Mouse (Mus musculus): Measurements from ENCODE around the gene Ndufa4l2. TPM values are rescaled to one million over a fixed set of nuclear protein-coding genes. Genes with fewer than 3 reads are reported as not detected.

Ndufa4l2 gene
- total RNA-seq, 1 experiment: 5.8 TPM

GRCm38 (mm10) chr10:127555703-127556102, 40.9 kb downstream of the Ndufa4l2 start:
- H3K36me3 ChIP-seq (ENCODE audit: control insufficient read depth, insufficient read depth, low read length, poor library complexity, severe bottlenecking): peaks cover 14% of the 10 kb centered on the region; the same call in 1 of the 2 replicates
- in situ Hi-C loops (cut with MboI; ENCODE audit: low sequenced_read_pairs in 2 of 2, unreplicated experiment in 2 of 2): no loop called here

GRCm38 (mm10) chr10:127557397-127557796, 42.6 kb downstream of the Ndufa4l2 start:
- H3K9ac ChIP-seq (ENCODE audit: insufficient read depth, low read depth, low read length, poor library complexity, severe bottlenecking): 0 out of 2 replicates have a peak overlapping the region, but pooled peaks have one; percentile 22
- peak; percentile 45 for DNase-seq (ENCODE audit: low read depth, low spot score)
- TF ChIP-seq CHD2 (IDR thresholded peaks at IDR 0.05; ENCODE audit: low read depth, low read length) (no peak), ZC3H11A (IDR thresholded peaks at IDR 0.05; ENCODE audit: borderline replicate concordance, low read depth, low read length) (no peak), ZNF384 (IDR thresholded peaks at IDR 0.05; ENCODE audit: low read depth, low read length) (no peak), MAFK (IDR thresholded peaks at IDR 0.05; ENCODE audit: insufficient read depth, low read depth, low read length) (no peak), HCFC1 (IDR thresholded peaks at IDR 0.05; ENCODE audit: borderline replicate concordance, insufficient read depth, low read length) (no peak)
- H3K27ac ChIP-seq (ENCODE audit: insufficient read depth, low read depth, low read length, poor library complexity, severe bottlenecking): no peak overlapping the region
- no peaks in the 10 kb centered on the region for H3K9me3 ChIP-seq (ENCODE audit: control insufficient read depth, insufficient read depth, low read depth, low read length)
- in situ Hi-C loops (cut with MboI; ENCODE audit: low sequenced_read_pairs in 2 of 2, unreplicated experiment in 2 of 2): no loop called here
- peaks cover 0 to 30% of the 10 kb centered on the region in 2 experiments; a peak in 2 of 4 replicates for H3K4me1 ChIP-seq (ENCODE audit: control insufficient read depth in 2 of 2, insufficient read depth in 2 of 2, low read length in 2 of 2, poor library complexity in 1 of 2)
- H3K4me3 ChIP-seq (ENCODE audit: insufficient read depth in 1 of 2, low read depth in 1 of 2, low read length in 2 of 2, poor library complexity in 1 of 2, severe bottlenecking in 1 of 2): peak overlapping the region in 1 of 2 experiments; percentile 47; a peak in 1 of 4 replicates
- H3K36me3 ChIP-seq (ENCODE audit: control insufficient read depth, insufficient read depth, low read length, poor library complexity, severe bottlenecking): peaks cover 14% of the 10 kb centered on the region; the same call in 1 of the 2 replicates

More at GRCm38 (mm10) chr10:127555703-127556102, 40.9 kb downstream of the Ndufa4l2 start:
- TF ChIP-seq MAFK (IDR thresholded peaks at IDR 0.05; ENCODE audit: insufficient read depth, low read depth, low read length) (no peak), HCFC1 (IDR thresholded peaks at IDR 0.05; ENCODE audit: borderline replicate concordance, insufficient read depth, low read length) (0 out of 2 replicates have a peak, but pooled peaks have one; percentile 34), ZC3H11A (IDR thresholded peaks at IDR 0.05; ENCODE audit: borderline replicate concordance, low read depth, low read length) (no peak; the same call in 1 of the 2 replicates)
- DNase-seq (ENCODE audit: low read depth, low spot score): peak; percentile 80
- Histone ChIP-seq H3K9ac (ENCODE audit: insufficient read depth, low read depth, low read length, poor library complexity, severe bottlenecking) (no peak overlapping the region), H3K4me3 (ENCODE audit: insufficient read depth in 1 of 2, low read depth in 1 of 2, low read length in 2 of 2, poor library complexity in 1 of 2, severe bottlenecking in 1 of 2) (no peak overlapping the region), H3K27ac (ENCODE audit: insufficient read depth, low read depth, low read length, poor library complexity, severe bottlenecking) (no peak overlapping the region), H3K4me1 (ENCODE audit: control insufficient read depth in 2 of 2, insufficient read depth in 2 of 2, low read length in 2 of 2, poor library complexity in 1 of 2) (peaks cover 0 to 22% of the 10 kb centered on the region in 2 experiments; a peak in 2 of 4 replicates), H3K9me3 (ENCODE audit: control insufficient read depth, insufficient read depth, low read depth, low read length) (no peaks in the 10 kb centered on the region)

GRCm38 (mm10) chr10:127561145-127561544, 46.4 kb downstream of the Ndufa4l2 start:
- Histone ChIP-seq H3K9ac (ENCODE audit: insufficient read depth, low read depth, low read length, poor library complexity, severe bottlenecking) (no peak overlapping the region), H3K4me1 (ENCODE audit: control insufficient read depth in 2 of 2, insufficient read depth in 2 of 2, low read length in 2 of 2, poor library complexity in 1 of 2) (peaks cover 0 to 43% of the 10 kb centered on the region in 2 experiments; a peak in 2 of 4 replicates), H3K4me3 (ENCODE audit: insufficient read depth in 1 of 2, low read depth in 1 of 2, low read length in 2 of 2, poor library complexity in 1 of 2, severe bottlenecking in 1 of 2) (no peak overlapping the region), H3K36me3 (ENCODE audit: control insufficient read depth, insufficient read depth, low read length, poor library complexity, severe bottlenecking) (peaks cover 3% of the 10 kb centered on the region; the same call in 1 of the 2 replicates), H3K9me3 (ENCODE audit: control insufficient read depth, insufficient read depth, low read depth, low read length) (no peaks in the 10 kb centered on the region), H3K27ac (ENCODE audit: insufficient read depth, low read depth, low read length, poor library complexity, severe bottlenecking) (no peak overlapping the region)
- TF ChIP-seq HCFC1 (IDR thresholded peaks at IDR 0.05; ENCODE audit: borderline replicate concordance, insufficient read depth, low read length) (no peak), ZNF384 (IDR thresholded peaks at IDR 0.05; ENCODE audit: low read depth, low read length) (peak; percentile 34; the same call in 1 of the 2 replicates)
- in situ Hi-C loops (cut with MboI; ENCODE audit: low sequenced_read_pairs in 2 of 2, unreplicated experiment in 2 of 2): no loop called here
- DNase-seq (ENCODE audit: low read depth, low spot score): no peak

GRCm38 (mm10) chr10:127563840-127564239, 49.1 kb downstream of the Ndufa4l2 start:
- H3K4me1 ChIP-seq (ENCODE audit: control insufficient read depth in 2 of 2, insufficient read depth in 2 of 2, low read length in 2 of 2, poor library complexity in 1 of 2): peaks cover 0 to 33% of the 10 kb centered on the region in 2 experiments; a peak in 2 of 4 replicates
- no peaks in the 10 kb centered on the region; the same call in 1 of the 2 replicates for H3K36me3 ChIP-seq (ENCODE audit: control insufficient read depth, insufficient read depth, low read length, poor library complexity, severe bottlenecking)
- in situ Hi-C loops (cut with MboI; ENCODE audit: low sequenced_read_pairs in 2 of 2, unreplicated experiment in 2 of 2): no loop called here
- DNase-seq (ENCODE audit: low read depth, low spot score): no peak
- H3K9ac ChIP-seq (ENCODE audit: insufficient read depth, low read depth, low read length, poor library complexity, severe bottlenecking): no peak overlapping the region
- H3K4me3 ChIP-seq (ENCODE audit: insufficient read depth in 1 of 2, low read depth in 1 of 2, low read length in 2 of 2, poor library complexity in 1 of 2, severe bottlenecking in 1 of 2): no peak overlapping the region
- TF ChIP-seq MAFK (IDR thresholded peaks at IDR 0.05; ENCODE audit: insufficient read depth, low read depth, low read length): no peak
- TF ChIP-seq HCFC1 (IDR thresholded peaks at IDR 0.05; ENCODE audit: borderline replicate concordance, insufficient read depth, low read length): no peak
- no peak for TF ChIP-seq ZNF384 (IDR thresholded peaks at IDR 0.05; ENCODE audit: low read depth, low read length)
- TF ChIP-seq ZC3H11A (IDR thresholded peaks at IDR 0.05; ENCODE audit: borderline replicate concordance, low read depth, low read length): no peak
- no peak for TF ChIP-seq CHD2 (IDR thresholded peaks at IDR 0.05; ENCODE audit: low read depth, low read length)
- no peaks in the 10 kb centered on the region for H3K9me3 ChIP-seq (ENCODE audit: control insufficient read depth, insufficient read depth, low read depth, low read length)
- no peak overlapping the region for H3K27ac ChIP-seq (ENCODE audit: insufficient read depth, low read depth, low read length, poor library complexity, severe bottlenecking)

Measured in ES-E14 (cell line).